Mouse (Mus musculus) limb, embryonic 14.5 days (tissue): ENCODE results near the gene Olfr1358. TPM values are rescaled to one million over a fixed set of nuclear protein-coding genes. Genes with fewer than 3 reads are reported as not detected.

Experiments
- ATAC-seq: fragments of 200-750 bp; cut with Nextera tagmentation; 2 replicates; pipeline ENCODE4 v1.8.0; 2017; ENCODE audit warnings: low read depth, moderate number of reproducible peaks, moderate TSS enrichment; ENCODE audit not compliant: low FRiP score
- DNase-seq: peaks from one replicate; pipeline ENCODE4 v3.0.0-alpha.2; 2015; ENCODE audit warnings: low spot score
- H3K27ac ChIP-seq: fragments of 300-500 bp; sonication (generic); replicated peaks from 2 replicates; pipeline ENCODE4 v1.5.1; 2014; ENCODE audit warnings: low read depth, mild to moderate bottlenecking, low read length, moderate library complexity, mixed read lengths
- H3K27me3 ChIP-seq: fragments of 300-500 bp; sonication (generic); 2 replicates; pipeline ENCODE4 v1.6.1; 2014; ENCODE audit warnings: low read length, mixed read lengths; ENCODE audit not compliant: control insufficient read depth, insufficient read depth
- H3K36me3 ChIP-seq: fragments of 300-500 bp; sonication (generic); 2 replicates; pipeline ENCODE4 v1.6.1; 2014; ENCODE audit warnings: mild to moderate bottlenecking, low read length, moderate library complexity, mixed read lengths; ENCODE audit not compliant: control insufficient read depth, insufficient read depth
- H3K4me1 ChIP-seq: fragments of 300-500 bp; sonication (generic); 2 replicates; pipeline ENCODE4 v1.6.1; 2014; ENCODE audit warnings: antibody characterized with exemption, low read length, mixed read lengths; ENCODE audit not compliant: control insufficient read depth, insufficient read depth
- H3K4me2 ChIP-seq: fragments of 300-500 bp; sonication (generic); replicated peaks from 2 replicates; pipeline ENCODE4 v1.6.1; 2014; ENCODE audit warnings: low read depth, mild to moderate bottlenecking, low read length, moderate library complexity; ENCODE audit not compliant: severe bottlenecking
- H3K4me3 ChIP-seq: fragments of 300-500 bp; sonication (generic); replicated peaks from 2 replicates; pipeline ENCODE4 v1.5.1; 2014; ENCODE audit warnings: low read length
- H3K9ac ChIP-seq: fragments of 300-500 bp; sonication (generic); 2 replicates; pipeline ENCODE4 v1.6.1; 2014; ENCODE audit warnings: mild to moderate bottlenecking, low read depth, low read length, moderate library complexity; ENCODE audit not compliant: severe bottlenecking
- H3K9me3 ChIP-seq: fragments of 300-500 bp; sonication (generic); 2 replicates; pipeline ENCODE4 v1.6.1; 2016; ENCODE audit warnings: low read length; ENCODE audit not compliant: control insufficient read depth
- POLR2A ChIP-seq: fragments of 200-500 bp; IDR thresholded peaks from 2 replicates; pipeline ENCODE4 v1.8.0; 2012; ENCODE audit warnings: inconsistent platforms, mild to moderate bottlenecking, moderate library complexity, borderline replicate concordance; ENCODE audit not compliant: insufficient read depth, insufficient read length; ENCODE audit errors: extremely low read depth
- WGBS: fragments of 180-500 bp; shearing (Covaris S2); extraction: QIAGEN DNeasy Blood & Tissue Kit; methylation state at CpG from one replicate; pipeline ENCODE4 v1.1.7; 2014; 5-methylcytosine and 5-hydroxymethylcytosine counted together
- polyA plus RNA-seq, 2 experiments: library from polyadenylated mRNA; depleted of rRNA in 1 of 2; stranded (reverse) in 1 of 2; unstranded in 1 of 2; fragments of >200 nt; fragmentation: Nextera tagmentation in 1 of 2; extraction: Ambion mirVana in 1 of 2; gene quantifications; 2 replicates each; pipeline versions ENCODE4 v1.2.1 to v1.2.3; 2012 to 2014

The Olfr1358 gene
- polyA plus RNA-seq (2012; rRNA removed) (not detected in 2 replicates), polyA plus RNA-seq (2014; fragmentation: Nextera tagmentation; extraction: Ambion mirVana) (not detected in 2 replicates)

DNA sequence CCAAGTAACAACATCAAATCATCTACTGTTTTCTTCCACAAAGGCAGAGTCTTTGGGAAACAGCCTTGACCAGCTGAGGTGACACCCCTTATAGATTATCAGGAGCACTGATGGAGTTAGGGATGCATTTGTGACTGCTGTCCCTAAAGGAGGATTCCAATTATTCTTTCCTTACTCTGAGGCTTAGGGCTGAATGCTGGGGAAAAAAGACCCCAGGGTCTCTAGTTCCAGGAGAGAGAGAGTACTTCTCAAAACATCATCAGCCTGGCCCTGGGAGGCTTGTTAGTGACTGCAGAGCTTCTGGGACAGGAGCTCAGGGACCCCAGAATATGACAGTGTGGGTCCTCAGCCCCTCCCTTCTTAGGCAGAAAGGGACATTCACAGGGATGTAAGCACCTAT lies at the start of gene Olfr1358:
Gene Olfr1358 (plus strand): TSS at position 301 of the 400 bp plus-strand sequence.
- no peak for ATAC-seq
- H3K9me3 ChIP-seq: no peaks in the 10 kb centered on the region

GRCm38 (mm10) chr10:78467761-78468310 lies 49.4 kb upstream of the Olfr1358 start:
- 17% methylated on average over 2 of the region's 2 CpGs for WGBS
- H3K36me3 ChIP-seq: no peaks in the 10 kb centered on the region
- no peak overlapping the region for H3K9ac ChIP-seq
- no peak for ATAC-seq
- no peak for DNase-seq
- peaks cover 8% of the 10 kb centered on the region for H3K4me1 ChIP-seq
- TF ChIP-seq POLR2A: no peak
- H3K27me3 ChIP-seq: no peaks in the 10 kb centered on the region
- H3K4me2 ChIP-seq: no peak overlapping the region
- no peaks in the 10 kb centered on the region for H3K9me3 ChIP-seq
- no peak overlapping the region for H3K4me3 ChIP-seq
- no peak overlapping the region for H3K27ac ChIP-seq

More for the DNA sequence above, at the start of gene Olfr1358:
- H3K9ac ChIP-seq: no peak within 1 kb of the TSS
- no peak within 1 kb of the TSS for H3K4me3 ChIP-seq
- no peak for TF ChIP-seq POLR2A
- no peak for DNase-seq
- H3K27ac ChIP-seq: no peak within 1 kb of the TSS
- H3K27me3 ChIP-seq: no peaks in the 10 kb centered on the region
- H3K4me1 ChIP-seq: no peaks in the 10 kb centered on the region
- H3K4me2 ChIP-seq: no peak within 1 kb of the TSS
- H3K36me3 ChIP-seq: no peaks in the 10 kb centered on the region

DNA sequence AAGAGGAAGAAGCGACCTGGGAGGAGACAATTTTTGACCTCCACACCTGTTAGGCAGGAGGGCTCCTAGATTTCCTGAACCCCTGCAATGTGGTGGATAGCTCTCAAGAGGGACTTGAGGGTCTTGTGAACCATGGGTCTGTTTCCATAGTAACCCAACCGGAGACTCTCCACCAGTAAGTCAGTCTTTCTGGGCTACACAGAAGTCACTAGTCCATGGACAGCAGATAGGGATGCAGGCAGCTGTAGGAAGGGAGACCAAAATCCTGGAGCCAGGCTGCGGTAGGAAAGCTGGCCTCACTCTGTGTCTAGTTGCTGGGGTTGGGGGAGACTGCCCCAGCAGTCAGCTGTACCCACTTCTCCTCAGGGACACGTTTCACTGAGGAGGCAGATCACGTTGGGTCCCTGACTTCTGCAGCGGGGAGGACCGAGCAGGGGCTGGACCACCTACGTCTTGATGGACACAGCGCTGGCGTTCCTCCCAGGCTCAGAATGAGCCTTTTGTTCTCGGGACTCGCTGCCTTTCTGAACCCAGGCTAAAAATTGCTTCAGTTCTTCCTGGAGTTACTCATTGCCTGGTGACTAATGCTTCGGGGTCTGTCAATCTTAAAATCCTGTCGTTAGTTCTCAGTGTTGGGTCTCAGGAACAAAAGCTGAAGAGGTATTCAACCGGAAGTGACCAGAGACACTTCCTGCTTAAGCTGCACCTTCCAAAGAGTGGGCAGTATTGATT lies 46.5 kb upstream of the Olfr1358 start:
- H3K9ac ChIP-seq: no peak overlapping the region
- H3K27ac ChIP-seq: 0 out of 2 replicates have a peak overlapping the region, but pooled peaks have one; percentile 13
- TF ChIP-seq POLR2A: no peak
- no peaks in the 10 kb centered on the region for H3K27me3 ChIP-seq
- H3K4me2 ChIP-seq: peak overlapping the region; percentile 5; the same call in 1 of the 2 replicates
- H3K4me1 ChIP-seq: 0 out of 2 replicates have a peak, but pooled peaks cover 2% of the 10 kb centered on the region
- no peak overlapping the region for H3K4me3 ChIP-seq
- DNase-seq (no peak), ATAC-seq (no peak)
- H3K9me3 ChIP-seq: no peaks in the 10 kb centered on the region
- no peaks in the 10 kb centered on the region for H3K36me3 ChIP-seq
- 54% methylated on average over 15 of the region's 15 CpGs for WGBS

DNA sequence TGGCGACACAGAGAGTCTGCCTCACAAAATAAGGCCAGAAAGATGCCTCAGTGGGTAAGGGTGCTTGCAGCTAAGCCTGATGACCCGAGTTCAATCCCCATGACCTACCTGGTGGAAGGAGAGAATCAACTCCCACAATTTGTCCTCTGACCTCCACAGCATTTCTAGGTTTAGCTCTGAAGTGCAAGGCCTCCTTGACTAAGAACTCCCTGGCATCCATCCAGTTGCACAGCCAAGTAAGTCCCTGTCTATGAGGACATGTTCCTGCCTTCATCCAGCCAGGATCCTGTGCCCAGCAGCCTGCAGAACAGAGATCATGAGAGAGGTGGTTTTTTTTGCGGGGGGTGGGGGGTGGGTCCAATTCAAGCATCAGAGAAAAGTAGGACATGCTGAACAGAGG lies 45.2 kb upstream of the Olfr1358 start:
- Histone ChIP-seq H3K4me2 (no peak overlapping the region), H3K27me3 (no peaks in the 10 kb centered on the region), H3K9ac (no peak overlapping the region), H3K27ac (no peak overlapping the region), H3K4me3 (no peak overlapping the region), H3K9me3 (no peaks in the 10 kb centered on the region), H3K36me3 (no peaks in the 10 kb centered on the region), H3K4me1 (0 out of 2 replicates have a peak, but pooled peaks cover 2% of the 10 kb centered on the region)
- WGBS: 76% methylated on average over 3 of the region's 3 CpGs
- no peak for DNase-seq
- no peak for ATAC-seq
- TF ChIP-seq POLR2A: no peak

- no peak for TF ChIP-seq POLR2A
- Histone ChIP-seq H3K27me3 (no peaks in the 10 kb centered on the region), H3K9ac (no peak overlapping the region), H3K9me3 (no peaks in the 10 kb centered on the region), H3K4me3 (no peak overlapping the region), H3K4me2 (no peak overlapping the region), H3K4me1 (no peaks in the 10 kb centered on the region), H3K36me3 (no peaks in the 10 kb centered on the region), H3K27ac (no peak overlapping the region)
- ATAC-seq (no peak), DNase-seq (no peak)
- WGBS: 66% methylated on average over 5 of the region's 5 CpGs
Measured at GRCm38 (mm10) chr10:78473434-78473833, 43.8 kb upstream of the Olfr1358 start.
